In genomic region chr11:8652116-8652714, GRCm38 (mm10) we compare ENCODE assay signal across 11 mouse cellular contexts. TPM values are rescaled to one million over a fixed set of nuclear protein-coding genes. Genes with fewer than 3 reads are reported as not detected.
DNase-seq lines count a peak whose midpoint lies in the region; ATAC-seq lines count a peak whose summit lies in the region.
"Had no signal": no experiment of that assay in that cellular context is flagged by ENCODE, and none has a peak within 500 bp of the region (broad histone marks: within the 10 kb centered on the region; RNA-seq: fewer than 3 reads in every experiment).

No protein-coding gene starts in this region.

- no peak for DNase-seq in heart, adult 18-20 months
- peak; percentile 63 for DNase-seq in layer of hippocampus, adult 9-11 months
- no peak for DNase-seq in layer of hippocampus, adult 11-12 months (ENCODE audit: low spot score)
- DNase-seq in thymus, postnatal 0 days (ENCODE audit: low spot score) = no peak
- DNase-seq: cerebellum, adult 11 months; gastrocnemius, postnatal 36 days; lung, postnatal 14 days had no signal

- H3K36me3 ChIP-seq in heart, embryonic 14.5 days (ENCODE audit: control insufficient read depth, insufficient read depth, low read length) = no peaks in the 10 kb centered on the region
- H3K36me3 ChIP-seq in embryonic facial prominence, embryonic 13.5 days = no peaks in the 10 kb centered on the region
- H3K36me3 ChIP-seq in limb, embryonic 12.5 days = no peaks in the 10 kb centered on the region; the same call in 1 of the 2 replicates

- no peak for ATAC-seq in heart, embryonic 14.5 days (ENCODE audit: insufficient number of reproducible peaks, insufficient read depth, low FRiP score, low read depth)
- no peak for ATAC-seq in embryonic facial prominence, embryonic 13.5 days (ENCODE audit: insufficient number of reproducible peaks, insufficient read depth, low FRiP score, low TSS enrichment, low read depth)
- ATAC-seq in limb, embryonic 12.5 days (ENCODE audit: insufficient number of reproducible peaks, insufficient read depth, low FRiP score, low TSS enrichment, low read depth) = no peak
- ATAC-seq: inflammation-experienced regulatory T-cells, adult 6 months had no signal

- H3K4me1 ChIP-seq in heart, embryonic 14.5 days (ENCODE audit: control insufficient read depth in 2 of 2, insufficient read depth in 2 of 2, low read length in 2 of 2) = peaks cover 38 to 62% of the 10 kb centered on the region in 2 experiments
- peaks cover 86% of the 10 kb centered on the region for H3K4me1 ChIP-seq in embryonic facial prominence, embryonic 13.5 days
- peaks cover 94% of the 10 kb centered on the region for H3K4me1 ChIP-seq in limb, embryonic 12.5 days (replicated peaks)

- no peaks in the 10 kb centered on the region for H3K27me3 ChIP-seq in heart, embryonic 14.5 days (ENCODE audit: control insufficient read depth, insufficient read depth, low read length)
- H3K27me3 ChIP-seq in embryonic facial prominence, embryonic 13.5 days = no peaks in the 10 kb centered on the region
- H3K27me3 ChIP-seq in limb, embryonic 12.5 days = no peaks in the 10 kb centered on the region

- H3K9ac ChIP-seq in heart, embryonic 14.5 days (ENCODE audit: low read length) = peak overlapping the region; percentile 3; the same call in 1 of the 2 replicates
- no peak overlapping the region for H3K9ac ChIP-seq in embryonic facial prominence, embryonic 13.5 days
- no peak overlapping the region for H3K9ac ChIP-seq in limb, embryonic 12.5 days (replicated peaks)

- H3K9me3 ChIP-seq in heart, embryonic 14.5 days (ENCODE audit: control insufficient read depth, low read length) = no peaks in the 10 kb centered on the region
- H3K9me3 ChIP-seq in embryonic facial prominence, embryonic 13.5 days = no peaks in the 10 kb centered on the region
- no peaks in the 10 kb centered on the region for H3K9me3 ChIP-seq in limb, embryonic 12.5 days

- 81% methylated on average over 10 of the region's 10 CpGs for WGBS in heart, embryonic 14.5 days
- WGBS in embryonic facial prominence, embryonic 13.5 days = 74% methylated on average over 10 of the region's 10 CpGs
- 70% methylated on average over 10 of the region's 10 CpGs for WGBS in limb, embryonic 12.5 days

- H3K4me2 ChIP-seq in heart, embryonic 14.5 days (ENCODE audit: low read length) = no peak overlapping the region
- H3K4me2 ChIP-seq in embryonic facial prominence, embryonic 13.5 days = no peak overlapping the region; the same call in 1 of the 2 replicates
- 0 out of 2 replicates have a peak overlapping the region, but pooled peaks have one; percentile 8 for H3K4me2 ChIP-seq in limb, embryonic 12.5 days

- H3K27ac ChIP-seq in heart, embryonic 14.5 days (replicated peaks in 1 of 2; ENCODE audit: control insufficient read depth in 1 of 2, insufficient read depth in 1 of 2, low read depth in 2 of 2, low read length in 2 of 2) = peak overlapping the region in 1 of 2 experiments; percentile 37; a peak in 1 of 4 replicates
- H3K27ac ChIP-seq in embryonic facial prominence, embryonic 13.5 days = peak overlapping the region; percentile 66
- peak overlapping the region; percentile 89 for H3K27ac ChIP-seq in limb, embryonic 12.5 days

- H3K4me3 ChIP-seq in heart, embryonic 14.5 days (ENCODE audit: control insufficient read depth in 1 of 2, insufficient read depth in 1 of 2, low read depth in 1 of 2, low read length in 2 of 2) = no peak overlapping the region
- H3K4me3 ChIP-seq in embryonic facial prominence, embryonic 13.5 days = no peak overlapping the region
- H3K4me3 ChIP-seq in limb, embryonic 12.5 days (replicated peaks) = no peak overlapping the region

RNA-seq across cellular contexts. Expression of gene Tns3, which starts 12.1 kb away (rescaled TPM):
- polyA plus RNA-seq in heart, embryonic 14.5 days (2014; fragmentation: Nextera tagmentation; extraction: Ambion mirVana) = 9.3 and 14.1 TPM in 2 replicates
- total RNA-seq in heart, adult 18-20 months (2021) = 10 to 100 TPM; 22.3 to 23.2 TPM
- polyA plus RNA-seq in embryonic facial prominence, embryonic 13.5 days (2015; fragmentation: Nextera tagmentation; extraction: Ambion mirVana) = 35.0 and 35.5 TPM in 2 replicates
- 49.6 and 51.9 TPM in 2 replicates for polyA plus RNA-seq in limb, embryonic 12.5 days (2016; fragmentation: Nextera tagmentation; extraction: Ambion mirVana)
- polyA plus RNA-seq in thymus, postnatal 0 days (2015; fragmentation: Nextera tagmentation; extraction: Ambion mirVana) = 5.2 and 6.0 TPM in 2 replicates
